Mouse (Mus musculus) forelimb bud, embryonic 11.5 days (tissue): ENCODE measurements at regions not wholly inside any gene's neighbourhood (a gene's known extent, or its start where the extent isn't known, plus 50 kb on each side); places are given as distances from the start of the nearest gene placed in this dataset.

Experiments used
- DNase-seq: peaks from one replicate; pipeline ENCODE4 v3.0.0-alpha.2; 2012; ENCODE audit warnings: low read depth, low spot score

DNA sequence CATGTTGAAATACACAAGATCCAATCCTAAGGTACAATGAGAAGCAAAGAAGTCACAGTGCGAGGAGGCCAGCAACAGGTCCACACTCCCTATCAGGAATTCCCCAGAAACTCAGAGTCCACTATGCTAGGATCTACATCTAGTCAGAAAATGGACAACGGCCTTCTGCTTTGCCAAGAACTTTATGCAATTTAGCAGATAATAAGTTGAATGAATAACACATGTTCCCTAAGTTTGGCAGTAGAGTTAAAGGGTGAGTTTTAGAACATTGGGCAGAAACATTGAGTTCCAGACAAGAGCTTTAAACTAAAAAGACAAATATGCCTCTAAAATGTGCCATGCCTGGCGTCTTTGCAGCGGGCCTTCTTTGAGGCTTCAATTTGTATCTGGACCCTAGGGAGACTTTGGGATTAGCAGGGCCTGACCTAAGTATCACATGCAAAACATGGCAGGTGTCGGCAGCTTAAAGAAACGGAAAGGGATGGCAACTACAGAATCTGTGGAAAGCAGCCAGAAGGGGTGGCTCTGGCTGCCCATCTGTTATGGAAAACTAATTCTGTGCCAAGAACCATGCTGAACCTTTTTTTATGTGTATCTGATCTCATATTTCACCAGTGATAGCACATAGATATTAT lies 600.6 kb upstream of the Nox3 start:
- DNase-seq: no peak

DNA sequence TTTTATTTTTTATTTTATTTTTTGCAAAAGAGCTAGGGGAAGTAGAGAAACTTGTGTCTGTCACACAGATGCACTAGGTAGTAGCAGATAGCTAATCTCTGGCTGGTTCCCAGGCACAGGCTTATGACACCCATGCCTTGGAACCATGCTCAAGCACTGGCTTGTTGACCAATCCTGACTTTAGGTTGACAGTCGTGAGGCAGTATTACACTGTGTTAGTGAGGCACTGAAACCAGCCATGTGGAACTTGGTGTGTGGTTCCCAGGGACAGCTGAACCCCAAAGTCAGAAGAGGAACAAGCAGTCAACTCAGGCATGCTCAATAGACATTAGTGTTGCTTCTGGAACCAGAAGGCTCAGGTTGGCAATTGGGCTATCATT lies 601.1 kb upstream of the Nox3 start:
- DNase-seq: no peak

DNA sequence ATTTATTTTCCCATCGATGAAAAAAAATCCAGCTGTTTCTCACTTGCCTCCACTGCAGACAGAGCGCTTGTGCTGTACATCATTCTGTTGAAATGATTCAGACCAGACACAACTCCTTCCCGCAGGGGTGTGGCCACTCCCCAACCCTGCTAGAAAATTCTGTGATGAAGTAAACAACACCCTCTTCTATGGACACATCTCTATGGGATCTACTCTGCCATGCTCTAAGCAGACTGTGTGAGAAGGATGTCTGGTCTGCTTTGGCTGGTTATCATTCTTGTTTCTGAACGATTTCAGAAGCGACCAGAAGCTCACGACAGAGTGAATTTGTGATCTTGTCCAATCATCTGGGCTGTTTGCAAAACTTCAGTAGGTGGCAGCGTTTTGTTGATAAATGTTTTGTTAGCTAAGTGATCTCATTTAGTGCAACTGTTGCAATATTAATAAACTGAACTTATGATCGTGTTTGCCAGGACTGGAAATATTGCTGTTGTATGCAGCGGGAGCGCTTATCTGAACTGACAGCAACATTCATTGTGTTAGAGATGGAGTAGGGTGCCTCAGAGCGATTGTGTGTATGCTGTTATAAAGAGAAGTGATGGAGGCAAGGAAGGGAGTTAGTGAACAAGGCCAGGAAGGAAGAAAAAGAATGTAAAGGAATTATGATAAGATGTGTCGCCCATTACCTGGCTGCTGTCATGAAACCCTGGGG lies 605.2 kb upstream of the Nox3 start:
- DNase-seq: no peak

DNA sequence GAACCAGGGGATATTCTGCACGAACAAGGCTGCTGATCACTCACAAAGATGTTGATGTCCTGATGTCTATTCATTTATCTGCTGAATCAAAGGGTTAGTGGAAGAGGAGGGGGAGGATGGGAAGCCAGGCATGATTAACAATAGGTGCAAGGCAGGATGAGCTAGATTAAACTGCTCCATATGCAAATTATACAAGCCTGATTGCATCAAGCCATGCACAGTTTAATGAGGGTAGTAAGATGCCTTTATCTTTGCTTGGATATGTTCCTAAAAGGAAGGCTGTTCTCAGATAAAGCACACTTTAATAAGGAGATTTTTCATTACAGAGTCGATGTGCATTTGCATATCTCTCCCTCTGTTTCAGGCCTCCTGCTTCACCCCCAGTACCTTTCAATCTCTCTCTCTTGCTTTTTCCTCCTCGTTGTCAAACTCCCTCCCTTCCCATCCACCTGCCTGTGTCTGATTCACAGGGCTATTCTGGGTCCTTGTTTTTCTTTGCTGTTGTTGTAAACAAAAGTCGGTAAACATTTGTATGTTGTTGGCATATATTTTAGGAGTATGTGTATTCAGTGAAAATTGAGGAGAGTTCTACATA lies 615.8 kb upstream of the Nox3 start:
- no peak for DNase-seq

DNA sequence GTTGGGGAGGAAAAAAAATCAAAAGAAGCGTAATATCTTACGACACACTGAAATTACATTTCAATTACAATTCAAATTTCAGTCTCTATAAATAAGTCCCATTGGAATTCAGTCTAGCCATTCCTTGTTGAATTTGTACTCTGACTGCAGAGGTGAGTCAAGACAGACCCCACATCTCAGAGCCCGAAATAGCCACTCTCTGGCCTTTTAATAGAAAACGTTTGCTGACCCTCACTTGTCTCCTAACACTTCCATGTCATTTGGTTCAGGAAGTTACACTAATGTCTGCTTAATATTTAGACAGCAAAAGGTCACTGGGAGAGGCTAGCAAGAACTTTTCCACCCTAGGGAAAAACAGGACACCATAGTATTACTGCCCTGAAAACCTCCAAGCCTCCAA lies 623.1 kb upstream of the Nox3 start:
- no peak for DNase-seq

DNA sequence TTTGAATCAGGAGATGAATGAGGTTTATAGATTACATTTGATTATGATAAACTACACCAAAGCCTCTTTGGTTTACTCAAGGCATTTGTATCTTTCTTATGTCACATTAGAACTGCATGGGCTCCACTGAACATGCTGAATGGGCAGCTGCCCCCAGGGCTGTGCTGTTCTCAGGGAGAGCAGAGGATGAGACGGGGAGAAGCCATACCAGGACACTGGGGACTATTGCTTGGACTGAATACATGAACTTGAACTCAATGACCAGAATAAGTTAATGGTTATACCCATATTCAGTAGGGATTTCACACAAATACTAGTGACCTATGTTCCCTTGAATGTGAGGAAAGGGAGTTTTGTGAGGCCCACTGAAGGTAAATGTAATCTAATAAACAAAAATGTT lies 632.7 kb upstream of the Nox3 start:
- no peak for DNase-seq

DNA sequence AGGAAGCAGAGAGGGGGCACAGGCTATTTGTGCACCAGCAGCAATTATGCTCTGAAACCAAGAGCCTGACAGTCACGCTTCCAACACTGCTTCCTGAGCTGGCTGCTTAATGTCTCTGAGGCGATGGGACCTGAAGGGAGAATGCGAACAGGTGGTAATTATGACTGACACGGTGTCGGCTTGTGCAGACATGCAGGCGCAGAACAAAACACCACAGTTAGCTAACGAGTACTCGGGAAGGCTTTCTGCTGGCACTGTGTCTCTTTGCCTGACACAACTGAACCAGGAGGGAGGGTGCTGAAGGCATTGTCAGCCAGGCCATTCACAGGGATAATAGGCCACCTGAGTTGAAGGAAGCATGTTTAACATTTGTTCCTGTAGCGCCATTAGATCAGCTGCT lies 635.6 kb upstream of the Nox3 start:
- no peak for DNase-seq

DNA sequence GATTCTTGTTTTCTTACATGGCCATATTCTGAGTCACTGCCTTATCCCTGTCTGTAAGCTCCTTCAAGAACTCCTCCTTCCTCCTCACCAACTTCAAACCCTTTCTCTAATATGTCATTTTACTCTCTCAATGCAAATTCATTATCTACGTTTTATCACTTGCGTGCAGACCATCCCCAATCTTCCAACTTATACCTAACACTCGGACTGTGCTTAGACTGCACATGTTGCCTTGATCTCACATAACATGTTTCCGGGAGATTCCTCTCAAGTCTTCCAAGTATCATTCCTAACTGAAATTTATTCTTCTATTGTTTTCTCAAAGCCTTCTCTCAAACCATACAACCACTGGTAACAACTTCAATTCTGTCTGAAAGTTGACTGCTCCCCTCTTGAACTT lies 637.0 kb upstream of the Nox3 start:
- DNase-seq: no peak

DNA sequence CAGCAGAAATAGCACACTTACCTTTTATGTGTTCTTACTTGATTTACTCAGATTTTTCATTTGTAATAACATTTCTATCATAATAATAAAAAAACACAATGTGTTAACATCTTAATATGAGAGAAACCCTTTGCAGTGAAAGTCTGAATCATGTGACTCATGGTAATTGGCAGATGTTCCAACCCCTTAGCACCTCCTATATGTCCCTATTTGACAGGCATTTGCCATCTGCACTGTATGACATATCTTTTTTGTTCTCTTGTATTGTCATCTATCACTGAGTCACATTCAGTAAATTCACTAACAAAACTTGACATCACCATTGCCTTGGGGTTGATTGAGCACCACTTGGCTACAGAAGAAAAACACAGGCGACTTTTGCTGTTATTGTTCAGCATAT lies 641.1 kb upstream of the Arid1b start:
- DNase-seq: no peak

DNA sequence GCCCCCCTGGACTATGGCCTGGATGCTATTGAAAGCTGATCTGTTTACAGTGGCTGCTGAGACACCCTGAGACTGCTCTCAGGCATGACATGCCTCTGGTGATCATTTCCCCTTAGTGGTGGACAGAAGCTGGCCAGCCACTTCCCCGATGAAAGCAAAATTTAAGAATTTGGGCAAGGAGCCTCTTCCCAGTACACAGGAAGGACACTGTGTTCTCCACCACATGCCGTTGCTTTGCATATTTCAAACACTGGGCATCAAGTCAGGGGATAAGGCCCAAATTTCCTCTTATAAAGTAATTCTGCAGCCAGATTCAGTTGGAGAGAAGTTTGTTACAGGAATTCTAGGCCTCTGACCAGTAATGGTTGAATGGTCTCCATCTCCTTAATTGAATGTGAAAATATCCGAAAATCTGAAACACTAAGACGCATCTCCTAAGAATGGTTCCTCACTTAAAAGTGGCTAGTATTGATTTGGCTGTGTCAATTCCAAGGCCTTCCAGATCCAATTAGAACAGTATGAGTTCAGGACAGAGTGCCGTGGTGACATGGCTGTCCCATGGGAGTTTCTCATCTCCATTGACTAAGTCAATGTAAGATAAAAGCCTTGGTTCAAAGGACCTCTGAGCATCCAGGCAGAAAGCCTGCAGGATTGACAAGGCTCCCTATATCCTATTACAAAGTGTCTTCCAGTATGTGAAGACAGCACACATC lies 638.5 kb upstream of the Arid1b start:
- no peak for DNase-seq

DNA sequence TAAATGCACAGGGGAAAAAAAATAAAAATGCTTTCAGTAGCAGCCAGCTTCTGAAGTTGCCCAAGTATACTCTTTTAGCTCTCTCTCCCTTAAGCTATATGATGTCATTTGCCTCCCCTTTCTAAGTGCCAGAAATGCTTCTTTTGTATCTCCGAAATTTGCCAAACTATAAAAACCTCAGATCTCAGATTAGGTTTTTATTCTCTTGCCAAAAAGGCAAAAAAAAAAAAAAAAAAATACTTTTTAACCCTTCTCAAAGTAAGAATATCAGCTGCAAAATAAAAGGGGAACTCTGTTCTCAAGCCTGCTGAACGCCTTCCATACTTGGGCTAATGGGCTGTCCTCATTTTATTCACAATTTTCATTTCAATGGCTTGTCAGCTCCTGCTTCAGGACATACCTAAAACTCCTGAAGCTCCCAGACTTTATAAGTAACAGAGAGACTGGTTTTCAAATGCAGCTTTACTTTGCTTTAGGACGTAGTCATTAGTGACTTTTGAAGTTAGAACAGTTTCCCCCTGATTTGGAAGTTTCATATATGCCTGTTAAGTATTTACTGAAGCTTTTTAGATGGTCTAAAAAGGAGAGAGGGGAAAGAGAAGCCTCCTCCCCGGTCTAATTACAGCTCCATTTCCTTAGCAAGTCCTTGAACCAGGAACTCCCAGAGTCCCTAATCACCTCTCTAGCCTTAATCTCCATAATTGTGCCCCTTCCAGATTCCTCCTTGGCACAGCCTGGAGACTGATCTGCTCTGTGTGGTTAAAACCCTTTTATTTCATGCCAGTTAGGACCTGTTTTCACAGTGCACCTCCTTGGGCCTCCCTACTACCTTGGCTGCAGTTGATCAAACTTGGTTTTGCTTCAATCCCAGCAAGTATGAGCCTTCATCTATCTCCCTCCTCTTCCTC lies 633.5 kb upstream of the Arid1b start:
- DNase-seq: no peak

DNA sequence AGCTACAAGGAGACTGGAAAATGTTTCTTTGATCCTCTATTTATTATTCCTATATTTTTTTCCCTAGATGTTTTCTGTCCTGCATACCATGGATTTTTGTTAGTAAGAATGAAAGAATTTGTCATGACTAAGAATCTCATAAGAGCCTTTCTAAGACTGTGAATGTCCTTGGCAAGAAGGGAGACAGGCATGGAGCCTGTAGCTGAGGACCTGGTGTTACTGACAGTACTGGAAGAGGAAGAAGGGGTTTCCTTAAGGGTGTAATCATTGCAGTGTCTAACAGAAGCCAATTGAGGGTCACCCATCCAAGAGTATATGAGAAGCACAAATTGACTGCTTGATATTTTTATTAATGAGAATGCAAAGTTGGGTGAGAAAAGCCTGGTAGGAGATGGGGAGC lies 628.3 kb upstream of the Arid1b start:
- no peak for DNase-seq

DNA sequence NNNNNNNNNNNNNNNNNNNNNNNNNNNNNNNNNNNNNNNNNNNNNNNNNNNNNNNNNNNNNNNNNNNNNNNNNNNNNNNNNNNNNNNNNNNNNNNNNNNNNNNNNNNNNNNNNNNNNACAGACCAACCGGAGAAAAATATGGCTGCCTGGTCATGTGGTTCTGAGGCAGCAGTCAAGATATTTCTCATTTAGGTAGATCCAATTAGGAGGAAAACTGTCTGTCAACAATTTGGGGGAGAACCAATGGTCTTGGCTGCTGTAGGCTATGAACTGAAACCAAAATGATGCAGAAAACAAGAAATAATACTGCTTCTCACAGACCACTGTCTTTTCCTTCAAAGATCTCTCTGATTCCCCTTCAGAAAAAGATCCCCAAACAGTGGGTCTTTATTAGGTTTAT lies 613.7 kb upstream of the Arid1b start:
- no peak for DNase-seq

DNA sequence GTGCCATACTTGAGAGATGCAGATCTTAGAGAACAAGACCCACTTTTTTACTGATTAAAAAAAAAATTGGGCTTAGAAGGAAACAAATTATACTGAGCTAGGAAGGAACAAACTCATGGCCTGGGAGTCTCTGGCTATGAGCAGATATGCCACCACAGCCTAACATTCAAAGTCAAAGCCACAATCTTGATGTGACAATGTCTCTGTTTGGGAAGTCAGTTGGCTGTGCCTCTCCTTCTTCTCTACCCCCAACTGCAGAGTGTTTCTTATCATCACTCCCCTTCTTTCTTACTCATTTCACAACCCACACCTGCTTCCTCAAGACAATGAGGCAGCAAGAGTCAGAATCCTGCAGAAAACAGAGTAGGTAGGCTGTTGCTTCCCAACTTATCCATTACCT lies 613.3 kb upstream of the Arid1b start:
- no peak for DNase-seq

DNA sequence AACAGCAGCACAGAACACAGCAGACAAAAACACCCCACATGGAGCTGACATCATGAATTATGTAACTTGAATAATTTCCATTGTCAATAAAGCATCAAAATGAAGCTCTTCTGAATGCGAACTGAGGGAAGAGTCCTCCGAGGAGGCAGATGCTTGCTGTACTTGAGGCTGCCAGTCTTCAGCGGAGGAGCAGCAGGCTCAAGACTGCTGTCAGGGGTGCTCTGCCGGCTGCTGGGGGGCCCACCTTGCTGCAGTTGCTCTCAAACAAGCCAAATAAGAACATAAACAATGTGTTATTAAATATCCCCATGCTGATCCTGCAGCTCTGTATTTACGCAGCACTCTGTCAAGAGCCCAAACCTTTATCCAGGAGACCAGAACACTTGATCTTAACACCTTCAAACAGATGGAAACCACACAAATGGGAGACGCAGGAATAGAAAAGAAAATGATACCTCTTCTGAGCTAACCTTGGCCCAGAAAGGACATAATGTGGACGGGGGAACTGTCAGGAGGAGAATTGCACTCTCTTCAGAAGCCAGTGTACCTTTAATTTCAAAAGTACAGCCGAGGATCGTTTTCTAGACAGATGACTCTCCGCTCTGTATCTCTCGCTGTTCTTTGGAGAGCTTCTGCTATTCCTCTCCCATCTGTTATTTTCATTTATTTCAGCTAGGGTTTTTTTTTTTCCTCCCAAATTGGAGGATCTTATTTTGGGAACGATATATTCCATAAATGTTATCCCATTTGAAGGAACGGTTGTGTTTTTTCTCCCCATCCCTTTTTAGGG lies 612.0 kb upstream of the Arid1b start:
- no peak for DNase-seq

DNA sequence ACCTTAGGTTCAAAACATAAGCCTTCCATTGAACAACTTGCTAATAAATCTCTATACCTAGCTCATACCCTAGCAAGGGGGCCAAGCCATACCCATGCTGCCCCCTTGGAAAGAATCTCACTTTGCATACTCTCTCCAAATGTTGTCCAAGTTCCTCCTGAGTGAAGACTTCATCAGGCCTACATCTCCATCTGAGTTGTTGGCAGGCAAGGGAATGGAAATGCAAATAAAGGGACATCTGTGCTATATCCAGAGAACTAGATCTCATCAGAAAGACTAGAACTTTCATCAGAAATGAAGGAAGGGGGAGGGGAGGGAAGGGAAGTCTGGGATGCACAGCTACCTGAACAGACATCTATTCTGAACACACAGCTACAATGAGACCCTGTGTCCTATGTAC lies 611.4 kb upstream of the Arid1b start:
- no peak for DNase-seq

DNA sequence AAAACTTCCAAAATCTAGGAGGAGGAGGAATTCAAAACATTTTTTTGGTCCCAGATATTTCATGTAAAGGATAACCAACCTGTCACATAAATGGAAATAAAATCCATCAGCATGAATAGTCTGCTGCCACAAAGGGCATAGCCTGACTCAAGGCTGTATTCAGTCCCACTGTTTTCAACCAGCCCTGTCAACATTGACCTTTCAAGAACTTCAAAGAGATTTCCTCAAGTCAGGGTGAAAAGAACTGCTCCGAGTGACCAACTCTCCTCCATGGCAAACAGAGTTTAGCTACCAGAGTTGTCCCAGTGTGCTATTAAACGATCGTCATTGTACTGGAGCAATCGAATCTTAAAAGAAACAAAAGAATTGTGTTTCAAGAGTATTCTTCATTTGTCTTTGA lies 606.5 kb upstream of the Arid1b start:
- no peak for DNase-seq

DNA sequence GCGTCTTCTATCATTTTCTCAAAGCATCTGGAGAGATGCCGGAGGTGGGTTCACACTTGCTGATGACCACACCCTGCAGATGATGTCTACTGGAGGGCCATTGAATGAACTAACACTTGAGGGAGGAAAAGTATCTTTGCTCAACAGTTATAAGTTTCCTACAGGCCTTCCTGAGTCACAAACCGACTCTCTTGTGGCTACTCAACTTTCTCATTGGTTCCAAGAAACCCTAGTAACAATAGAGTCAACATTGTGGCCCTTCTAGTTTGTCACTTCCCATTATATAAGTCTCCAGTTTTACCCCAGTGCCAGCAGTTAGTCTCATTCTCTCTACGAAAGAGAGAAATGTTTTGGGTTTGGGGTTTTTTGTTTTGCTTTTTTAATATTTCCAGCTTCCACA lies 604.1 kb upstream of the Arid1b start:
- DNase-seq: no peak

DNA sequence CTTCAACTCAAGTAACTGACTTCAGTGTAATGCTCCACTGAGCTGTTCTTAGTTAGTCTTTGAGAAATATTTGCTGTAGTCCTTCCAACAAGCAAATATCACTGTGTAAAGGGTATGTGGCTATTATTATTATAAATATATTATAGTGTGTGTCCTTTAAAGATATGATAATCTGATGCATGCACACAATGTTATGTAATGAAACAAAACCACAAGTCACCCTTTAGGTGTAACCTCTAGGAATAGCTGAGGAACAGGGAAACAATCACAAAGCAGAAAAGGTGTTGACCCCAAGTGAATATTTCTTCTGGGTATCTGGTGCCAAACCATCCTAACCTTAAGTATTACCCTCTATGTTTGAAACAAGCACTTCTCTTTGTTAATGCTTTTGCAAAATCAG lies 603.6 kb upstream of the Arid1b start:
- DNase-seq: no peak

DNA sequence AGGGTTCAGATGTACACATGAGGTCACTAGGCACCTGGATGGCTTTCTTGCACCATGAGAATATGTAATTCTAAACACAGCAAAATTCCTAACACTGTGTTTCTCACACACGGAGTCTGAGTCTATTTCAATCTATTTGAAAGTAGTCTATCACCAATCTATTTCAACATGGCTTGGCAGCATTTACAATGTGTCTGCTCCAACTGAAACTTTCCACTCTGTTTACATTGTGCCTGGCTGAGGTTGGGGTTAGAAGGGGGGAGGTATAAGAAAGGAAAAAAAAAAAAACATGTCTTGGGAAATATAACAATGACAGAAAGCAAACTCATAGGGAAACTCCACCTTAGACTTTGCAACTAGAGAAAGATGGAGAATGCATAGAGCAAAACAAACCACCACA lies 602.9 kb upstream of the Arid1b start:
- no peak for DNase-seq

DNA sequence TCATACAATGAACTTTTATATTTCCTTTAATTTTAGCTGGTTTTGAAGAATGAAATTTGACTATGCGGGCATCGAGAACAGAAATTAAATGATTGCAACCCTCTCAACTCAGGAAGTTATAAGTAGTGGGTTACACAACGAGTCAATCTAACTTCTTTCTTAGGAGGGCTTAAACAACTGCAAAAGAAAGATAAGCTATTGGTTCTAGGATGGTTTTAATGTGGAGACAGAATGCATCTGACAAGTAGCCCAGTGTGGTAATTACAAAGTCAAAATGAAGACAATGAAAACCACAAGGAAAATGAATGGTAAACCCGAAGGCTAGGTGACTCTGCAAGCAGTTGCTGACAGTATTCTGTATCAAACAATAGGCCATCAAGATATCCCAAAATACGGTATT lies 598.0 kb upstream of the Arid1b start:
- no peak for DNase-seq
